Mouse (Mus musculus): ENCODE data around the gene Coil.

GRCm38 (mm10) chr11:88949802-88950639 is 20.0 kb upstream of the Coil start:
- TF ChIP-seq ZC3H11A (IDR thresholded peaks at IDR 0.05; ENCODE audit: borderline replicate concordance, low read depth, low read length) (no peak), HCFC1 (IDR thresholded peaks at IDR 0.05; ENCODE audit: borderline replicate concordance, insufficient read depth, low read length) (no peak)
